Mouse (Mus musculus): Measurements from ENCODE around the gene Il22ra1. TPM values are rescaled to one million over a fixed set of nuclear protein-coding genes. Genes with fewer than 3 reads are reported as not detected.
A peak's percentile ranks its signal among the peaks of the same experiment; 100 is the strongest.

Gene Il22ra1
- polyA plus RNA-seq, 1 experiment from 2014 or later = 0.23 TPM

GRCm38 (mm10) chr4:135733901-135734300, 5.9 kb downstream of the Il22ra1 start:
- Histone ChIP-seq H3K9ac (no peak overlapping the region), H3K4me2 (no peak overlapping the region), H3K9me3 (replicated peaks) (peaks cover 6% of the 10 kb centered on the region; the same call in 1 of the 2 replicates), H3K4me1 (replicated peaks) (peaks cover 23% of the 10 kb centered on the region), H3K27me3 (peaks cover 20% of the 10 kb centered on the region; the same call in 1 of the 2 replicates), H3K27ac (no peak overlapping the region), H3K36me3 (peaks cover 13% of the 10 kb centered on the region), H3K4me3 (replicated peaks) (no peak overlapping the region)
- DNase-seq (no peak), ATAC-seq (ENCODE audit: low read depth) (no peak)
- WGBS (ENCODE audit: insufficient replicate concordance) = 88% methylated on average over 14 of the region's 14 CpGs

GRCm38 (mm10) chr4:135736903-135737302, 8.9 kb downstream of the Il22ra1 start:
- H3K4me1 ChIP-seq (replicated peaks) = peaks cover 28% of the 10 kb centered on the region
- no peak overlapping the region for H3K4me3 ChIP-seq (replicated peaks)
- peaks cover 6% of the 10 kb centered on the region; the same call in 1 of the 2 replicates for H3K9me3 ChIP-seq (replicated peaks)
- WGBS (ENCODE audit: insufficient replicate concordance) = 74% methylated on average over 3 of the region's 3 CpGs
- peaks cover 13% of the 10 kb centered on the region for H3K36me3 ChIP-seq
- H3K4me2 ChIP-seq = no peak overlapping the region
- no peak overlapping the region for H3K27ac ChIP-seq
- DNase-seq (no peak), ATAC-seq (ENCODE audit: low read depth) (no peak)
- H3K9ac ChIP-seq = no peak overlapping the region
- no peaks in the 10 kb centered on the region for H3K27me3 ChIP-seq

DNA sequence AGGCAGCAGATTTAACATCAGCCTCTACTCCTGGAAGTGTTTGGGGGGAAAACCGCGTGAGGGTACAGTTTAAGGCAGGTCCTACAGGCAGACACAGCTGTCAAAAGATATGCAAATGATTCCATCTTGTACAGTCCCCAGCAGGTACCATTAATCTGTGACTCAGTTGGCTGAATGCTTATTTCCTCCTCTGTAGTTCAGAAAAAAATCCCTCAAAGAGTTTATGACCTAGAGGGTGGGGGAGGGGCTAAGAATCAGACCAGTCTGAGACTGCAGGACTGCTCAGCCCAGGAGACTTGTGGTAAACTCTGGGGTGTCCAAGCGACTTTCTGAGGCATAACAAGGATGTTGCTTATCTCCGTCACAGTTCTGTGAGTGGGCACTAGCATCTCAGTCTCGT, 10.3 kb downstream of the Il22ra1 start:
- Histone ChIP-seq H3K9me3 (replicated peaks) (peaks cover 6% of the 10 kb centered on the region; the same call in 1 of the 2 replicates), H3K4me1 (replicated peaks) (peaks cover 37% of the 10 kb centered on the region), H3K4me2 (peak overlapping the region; percentile 44; the same call in 1 of the 2 replicates), H3K27me3 (no peaks in the 10 kb centered on the region), H3K9ac (0 out of 2 replicates have a peak overlapping the region, but pooled peaks have one; percentile 41), H3K36me3 (peaks cover 13% of the 10 kb centered on the region), H3K27ac (peak overlapping the region; percentile 79), H3K4me3 (replicated peaks) (no peak overlapping the region)
- no peak for ATAC-seq (ENCODE audit: low read depth)
- WGBS (ENCODE audit: insufficient replicate concordance) = 51% methylated on average over 5 of the region's 5 CpGs
- no peak for DNase-seq

DNA sequence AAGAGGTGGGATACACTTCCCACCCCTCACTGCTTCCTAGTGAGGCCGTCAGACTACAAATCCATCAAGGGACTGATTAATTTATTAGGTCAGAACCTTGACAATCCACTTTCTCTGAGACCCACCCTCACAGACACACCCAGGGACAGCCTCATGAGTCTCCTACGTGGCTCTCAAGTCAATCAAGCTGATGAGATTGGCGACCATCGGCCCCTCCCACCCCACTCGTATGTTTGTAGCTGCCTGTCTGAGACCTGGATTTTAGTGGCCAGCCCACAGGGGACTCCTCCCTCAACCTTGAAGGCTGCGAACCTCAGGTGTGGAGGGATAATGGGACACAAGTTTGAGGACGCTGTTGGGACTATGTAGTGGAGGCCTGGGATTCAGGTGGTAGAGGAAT, 11.2 kb downstream of the Il22ra1 start:
- no peak overlapping the region for H3K4me3 ChIP-seq (replicated peaks)
- peak; percentile 25 for DNase-seq
- H3K27me3 ChIP-seq = no peaks in the 10 kb centered on the region
- peak overlapping the region; percentile 44 for H3K4me2 ChIP-seq
- H3K27ac ChIP-seq = peak overlapping the region; percentile 79
- H3K36me3 ChIP-seq = peaks cover 10% of the 10 kb centered on the region
- ATAC-seq (ENCODE audit: low read depth) = peak; percentile 68
- peak overlapping the region; percentile 41; the same call in 1 of the 2 replicates for H3K9ac ChIP-seq
- peaks cover 4% of the 10 kb centered on the region; the same call in 1 of the 2 replicates for H3K9me3 ChIP-seq (replicated peaks)
- WGBS (ENCODE audit: insufficient replicate concordance) = 43% methylated on average over 7 of the region's 7 CpGs
- H3K4me1 ChIP-seq (replicated peaks) = peaks cover 44% of the 10 kb centered on the region

DNA sequence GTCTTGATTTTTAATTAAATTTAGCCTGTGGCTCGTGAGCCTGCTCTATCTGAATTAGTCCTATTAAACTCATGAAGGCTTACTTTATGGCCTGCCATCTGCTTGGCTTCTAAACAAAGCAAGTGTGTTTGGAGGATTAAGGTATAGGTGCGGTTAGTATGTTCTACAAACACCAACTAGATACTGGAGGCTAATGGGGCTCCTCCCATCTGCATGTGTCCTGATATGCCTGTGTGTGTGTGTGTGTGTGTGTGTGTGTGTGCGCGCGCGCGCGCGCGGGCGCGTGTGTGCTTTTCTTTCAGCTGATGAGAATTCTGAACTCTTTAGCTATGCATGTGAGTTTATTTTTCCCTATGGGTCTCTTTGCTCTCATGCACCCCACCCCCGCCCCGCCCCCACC, 11.7 kb downstream of the Il22ra1 start:
- peak; percentile 91 for ATAC-seq (ENCODE audit: low read depth)
- Histone ChIP-seq H3K4me3 (replicated peaks) (no peak overlapping the region), H3K36me3 (peaks cover 5% of the 10 kb centered on the region; the same call in 1 of the 2 replicates), H3K27me3 (no peaks in the 10 kb centered on the region), H3K9me3 (replicated peaks) (no peaks in the 10 kb centered on the region), H3K9ac (peak overlapping the region; percentile 19; the same call in 1 of the 2 replicates), H3K4me2 (peak overlapping the region; percentile 44), H3K4me1 (replicated peaks) (peaks cover 44% of the 10 kb centered on the region), H3K27ac (peak overlapping the region; percentile 79)
- DNase-seq = peak; percentile 63
- WGBS (ENCODE audit: insufficient replicate concordance) = 51% methylated on average over 14 of the region's 14 CpGs

- H3K9me3 ChIP-seq (replicated peaks) = no peaks in the 10 kb centered on the region
- no peak overlapping the region for H3K4me3 ChIP-seq (replicated peaks)
- DNase-seq (no peak), ATAC-seq (ENCODE audit: low read depth) (no peak)
- H3K27me3 ChIP-seq = 0 out of 2 replicates have a peak, but pooled peaks cover 5% of the 10 kb centered on the region
- peaks cover 44% of the 10 kb centered on the region for H3K4me1 ChIP-seq (replicated peaks)
- H3K27ac ChIP-seq = no peak overlapping the region
- H3K4me2 ChIP-seq = no peak overlapping the region
- no peak overlapping the region for H3K9ac ChIP-seq
- WGBS (ENCODE audit: insufficient replicate concordance) = 54% methylated on average over 6 of the region's 6 CpGs
- no peaks in the 10 kb centered on the region for H3K36me3 ChIP-seq
Measured at GRCm38 (mm10) chr4:135743520-135743919, 15.5 kb downstream of the Il22ra1 start.

DNA sequence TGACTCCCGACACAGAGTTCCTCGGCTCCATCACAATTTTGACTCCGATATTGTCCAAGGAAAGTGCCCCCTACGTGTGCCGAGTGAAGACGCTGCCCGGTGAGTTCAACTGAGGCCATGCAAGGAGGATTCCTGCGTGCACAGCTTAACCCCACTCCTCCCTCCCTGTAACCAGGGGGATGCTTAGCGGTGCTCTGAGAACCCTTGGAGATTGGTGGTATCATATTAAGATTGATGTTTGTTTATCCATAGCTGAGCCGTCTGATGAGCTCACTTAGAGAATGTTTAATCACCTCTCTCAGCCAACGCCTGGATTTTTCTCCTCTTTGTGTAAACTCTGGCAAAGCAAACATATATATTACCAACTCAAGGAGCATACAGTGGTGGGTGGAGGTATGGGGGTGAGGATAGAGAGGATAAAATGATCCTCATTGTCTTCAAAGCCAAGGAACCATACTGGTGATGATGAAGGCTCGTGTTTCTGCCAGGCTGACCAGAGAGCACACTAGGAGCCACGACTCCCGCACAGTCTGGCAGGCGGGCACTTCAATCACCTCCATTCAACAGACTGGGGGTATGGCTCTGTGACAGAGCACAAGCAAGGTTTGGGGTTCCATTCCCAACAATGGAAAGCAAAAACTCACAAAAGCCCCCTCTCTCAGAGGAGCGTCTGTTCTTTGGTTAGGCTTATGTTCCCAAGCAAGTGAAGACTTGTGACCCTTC, 16.9 kb downstream of the Il22ra1 start:
- Histone ChIP-seq H3K4me2 (no peak overlapping the region), H3K4me1 (replicated peaks) (peaks cover 31% of the 10 kb centered on the region), H3K27ac (no peak overlapping the region), H3K9ac (no peak overlapping the region), H3K27me3 (0 out of 2 replicates have a peak, but pooled peaks cover 5% of the 10 kb centered on the region), H3K9me3 (replicated peaks) (no peaks in the 10 kb centered on the region), H3K36me3 (no peaks in the 10 kb centered on the region), H3K4me3 (replicated peaks) (no peak overlapping the region)
- DNase-seq (no peak), ATAC-seq (ENCODE audit: low read depth) (no peak)
- WGBS (ENCODE audit: insufficient replicate concordance) = 68% methylated on average over 16 of the region's 16 CpGs

DNA sequence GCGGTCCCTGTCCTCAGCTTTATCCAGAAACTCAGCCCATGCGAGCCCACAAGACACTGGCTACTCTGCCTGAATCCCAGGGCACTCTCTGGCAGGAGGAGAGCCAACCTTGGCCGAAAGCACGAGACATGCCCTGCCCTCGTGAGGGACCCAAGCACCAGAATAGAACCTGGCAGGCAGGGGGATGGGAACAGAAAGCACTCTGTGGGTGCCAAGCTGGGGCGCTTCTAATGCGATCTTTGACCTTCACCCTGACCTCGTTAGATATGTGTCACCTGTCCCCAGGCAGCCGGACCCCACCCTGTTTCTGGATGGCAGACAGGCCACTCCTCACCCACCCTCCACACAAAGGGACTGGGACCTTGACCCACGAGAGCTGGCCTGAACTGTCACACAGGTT, 17.6 kb downstream of the Il22ra1 start:
- WGBS (ENCODE audit: insufficient replicate concordance) = 60% methylated on average over 10 of the region's 10 CpGs

DNA sequence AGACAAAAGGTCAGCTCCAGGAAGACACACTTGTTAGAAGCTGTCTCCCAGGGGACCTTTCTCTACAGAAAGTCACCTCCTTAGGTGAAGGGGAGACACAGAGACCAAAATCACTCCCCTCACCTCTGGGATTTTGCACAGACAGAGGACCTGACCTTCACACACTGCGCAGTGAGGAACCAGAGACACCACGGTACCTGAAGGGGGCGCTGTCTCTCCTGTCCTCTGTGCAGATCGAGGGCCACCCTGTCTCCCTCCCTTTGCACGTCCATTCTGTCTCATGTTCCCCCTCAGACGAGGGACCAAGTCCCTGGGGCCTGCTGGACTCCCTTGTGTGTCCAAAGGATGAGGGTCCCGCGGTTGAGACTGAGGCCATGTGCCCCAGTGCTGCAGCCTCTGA, 22.9 kb downstream of the Il22ra1 start:
- no peak overlapping the region for H3K9ac ChIP-seq
- no peak overlapping the region for H3K4me2 ChIP-seq
- H3K9me3 ChIP-seq (replicated peaks) = no peaks in the 10 kb centered on the region
- H3K4me3 ChIP-seq (replicated peaks) = no peak overlapping the region
- WGBS (ENCODE audit: insufficient replicate concordance) = 64% methylated on average over 8 of the region's 8 CpGs
- DNase-seq = no peak
- peaks cover 18% of the 10 kb centered on the region for H3K4me1 ChIP-seq (replicated peaks)
- H3K27me3 ChIP-seq = no peaks in the 10 kb centered on the region
- no peaks in the 10 kb centered on the region for H3K36me3 ChIP-seq
- no peak for ATAC-seq (ENCODE audit: low read depth)
- H3K27ac ChIP-seq = no peak overlapping the region

More for the DNA sequence above, 17.6 kb downstream of the Il22ra1 start:
- Histone ChIP-seq H3K4me3 (replicated peaks) (no peak overlapping the region), H3K9me3 (replicated peaks) (no peaks in the 10 kb centered on the region), H3K27ac (no peak overlapping the region), H3K36me3 (no peaks in the 10 kb centered on the region), H3K4me1 (replicated peaks) (peaks cover 25% of the 10 kb centered on the region), H3K4me2 (no peak overlapping the region), H3K9ac (no peak overlapping the region), H3K27me3 (0 out of 2 replicates have a peak, but pooled peaks cover 5% of the 10 kb centered on the region)
- DNase-seq = no peak
- peak; percentile 30; the same call in 1 of the 2 replicates for ATAC-seq (ENCODE audit: low read depth)

DNA sequence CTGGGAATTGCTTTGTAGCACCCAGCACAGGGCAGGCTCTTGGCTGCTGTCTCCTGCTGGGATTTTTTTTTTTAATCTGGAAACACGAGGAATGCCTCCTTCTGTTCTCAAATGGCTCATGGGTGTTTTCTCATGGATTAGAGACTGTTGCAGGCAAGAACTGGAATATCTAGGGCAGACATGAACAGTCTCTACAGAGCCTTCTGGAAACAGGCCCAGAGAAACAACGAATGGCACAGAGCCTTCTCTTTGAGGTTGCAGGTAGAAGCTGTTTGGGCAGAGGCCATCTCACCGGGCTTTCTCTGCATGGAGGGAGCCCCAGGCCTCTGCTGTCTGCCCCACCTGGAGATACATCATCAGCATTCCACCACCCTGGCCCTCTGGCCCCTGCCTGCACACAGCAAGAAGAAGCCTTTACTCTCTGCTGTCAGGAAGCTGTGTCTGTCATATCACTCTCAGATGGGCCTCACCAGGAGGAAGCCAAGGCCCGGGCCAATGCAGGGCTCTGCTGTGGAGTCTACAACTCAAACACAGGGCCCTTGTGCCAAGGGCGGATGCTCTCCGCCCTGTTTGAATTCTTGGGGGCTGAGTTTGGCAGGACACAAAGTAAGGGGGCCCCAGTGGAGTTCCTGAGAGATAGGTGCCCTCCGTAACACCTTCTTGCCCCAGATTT, 24.3 kb downstream of the Il22ra1 start:
- WGBS (ENCODE audit: insufficient replicate concordance) = 53% methylated on average over 7 of the region's 7 CpGs
- no peaks in the 10 kb centered on the region for H3K9me3 ChIP-seq (replicated peaks)
- 0 out of 2 replicates have a peak, but pooled peaks have one; percentile 21 for ATAC-seq (ENCODE audit: low read depth)
- DNase-seq = no peak
- no peaks in the 10 kb centered on the region for H3K27me3 ChIP-seq
- peak overlapping the region; percentile 39; the same call in 1 of the 2 replicates for H3K27ac ChIP-seq
- H3K36me3 ChIP-seq = no peaks in the 10 kb centered on the region
- no peak overlapping the region for H3K4me3 ChIP-seq (replicated peaks)
- no peak overlapping the region for H3K9ac ChIP-seq
- peaks cover 18% of the 10 kb centered on the region for H3K4me1 ChIP-seq (replicated peaks)
- H3K4me2 ChIP-seq = no peak overlapping the region

DNA sequence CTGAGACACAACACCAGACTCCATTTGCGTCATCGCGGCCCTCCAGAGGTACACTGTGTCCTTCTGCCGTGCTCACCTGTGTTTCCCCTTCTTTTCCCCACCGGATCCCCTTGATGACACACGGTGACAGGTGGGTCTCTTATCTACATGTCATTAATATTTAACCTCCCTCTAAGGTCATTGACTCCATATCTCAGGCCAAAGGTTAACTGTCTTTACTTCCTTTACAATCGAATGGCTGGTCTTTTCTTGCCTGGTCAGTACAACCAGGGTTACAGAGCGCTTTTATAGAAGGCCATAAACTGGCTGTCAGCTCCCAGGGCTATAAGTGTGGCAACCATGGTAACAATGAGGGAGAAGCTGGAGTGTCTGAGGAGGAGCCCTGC, 24.8 kb downstream of the Il22ra1 start:
- H3K27ac ChIP-seq = peak overlapping the region; percentile 44; the same call in 1 of the 2 replicates
- ATAC-seq (ENCODE audit: low read depth) = peak; percentile 55
- 61% methylated on average over 8 of the region's 8 CpGs for WGBS (ENCODE audit: insufficient replicate concordance)

More for the DNA sequence above, 24.8 kb downstream of the Il22ra1 start:
- Histone ChIP-seq H3K9me3 (replicated peaks) (no peaks in the 10 kb centered on the region), H3K36me3 (no peaks in the 10 kb centered on the region), H3K9ac (no peak overlapping the region), H3K27me3 (no peaks in the 10 kb centered on the region), H3K4me3 (replicated peaks) (no peak overlapping the region), H3K4me2 (no peak overlapping the region), H3K4me1 (replicated peaks) (peaks cover 18% of the 10 kb centered on the region)
- DNase-seq = no peak
